Comparison of ENCODE assay signal across 13 mouse cellular contexts in the genomic region with DNA sequence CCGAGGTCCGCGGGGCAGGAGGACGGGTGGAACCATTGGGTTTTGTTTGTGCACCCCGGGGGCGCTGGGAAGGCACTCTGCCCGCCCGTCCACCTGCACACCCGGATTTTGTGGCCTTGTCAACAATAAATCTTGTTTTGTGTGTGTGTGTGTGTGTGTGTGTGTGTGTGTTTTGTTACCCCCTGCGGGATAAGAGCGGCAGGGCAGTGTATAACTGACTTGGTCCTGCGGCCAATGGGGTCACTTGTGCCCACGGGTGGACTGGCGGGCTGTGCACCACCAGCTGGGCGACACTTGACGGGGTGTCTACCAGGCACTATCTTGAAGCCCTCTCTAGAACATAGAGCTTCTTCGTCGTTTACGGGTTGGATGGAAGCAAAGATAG. TPM values are rescaled to one million over a fixed set of nuclear protein-coding genes. Genes with fewer than 3 reads are reported as not detected.
DNase-seq lines count a peak whose midpoint lies in the region; ATAC-seq and TF ChIP-seq lines count a peak whose summit lies in the region.
"Had no signal": no experiment of that assay in that cellular context is flagged by ENCODE, and none has a peak within 500 bp of the region (broad histone marks: within the 10 kb centered on the region; RNA-seq: fewer than 3 reads in every experiment).

No protein-coding gene starts in this region.

- H3K36me3 ChIP-seq in heart, embryonic 11.5 days (ENCODE audit: control insufficient read depth, insufficient read depth, low read length): no peaks in the 10 kb centered on the region
- no peaks in the 10 kb centered on the region for H3K36me3 ChIP-seq in ES-E14 (ENCODE audit: control insufficient read depth, insufficient read depth, low read length, poor library complexity, severe bottlenecking)
- no peaks in the 10 kb centered on the region for H3K36me3 ChIP-seq in forebrain, embryonic 16.5 days (ENCODE audit: control insufficient read depth, insufficient read depth)
- H3K36me3 ChIP-seq in liver, embryonic 13.5 days: no peaks in the 10 kb centered on the region
- H3K36me3 ChIP-seq in thymus, adult 2 months (ENCODE audit: control insufficient read depth, insufficient read depth, low read length): no peaks in the 10 kb centered on the region

- no peak for DNase-seq in heart, postnatal 4 days
- DNase-seq in ES-E14 (ENCODE audit: low read depth, low spot score): no peak
- no peak for DNase-seq in liver, embryonic 13.5 days
- no peak for DNase-seq in right cerebral cortex, adult 18-20 months
- no peak for DNase-seq in thymus, adult 2 months

- in situ Hi-C loops in ES-E14 (cut with MboI; ENCODE audit: low sequenced_read_pairs in 2 of 2, unreplicated experiment in 2 of 2): no loop called here

- peaks cover 3% of the 10 kb centered on the region; the same call in 1 of the 2 replicates for H3K9me3 ChIP-seq in heart, embryonic 11.5 days (replicated peaks; ENCODE audit: control insufficient read depth, low read length)
- no peaks in the 10 kb centered on the region for H3K9me3 ChIP-seq in ES-E14 (ENCODE audit: control insufficient read depth, insufficient read depth, low read depth, low read length)
- H3K9me3 ChIP-seq in forebrain, embryonic 16.5 days (ENCODE audit: control insufficient read depth, low read length): peaks cover 5% of the 10 kb centered on the region; the same call in 1 of the 2 replicates
- H3K9me3 ChIP-seq in liver, embryonic 13.5 days (replicated peaks): no peaks in the 10 kb centered on the region

- peak overlapping the region; percentile 61 for H3K4me2 ChIP-seq in heart, embryonic 11.5 days
- peak overlapping the region; percentile 38 for H3K4me2 ChIP-seq in forebrain, embryonic 16.5 days (ENCODE audit: low read length)
- 0 out of 2 replicates have a peak overlapping the region, but pooled peaks have one; percentile 38 for H3K4me2 ChIP-seq in liver, embryonic 13.5 days

- H3K4me3 ChIP-seq in heart, embryonic 11.5 days (ENCODE audit: low read depth, low read length): peak overlapping the region; percentile 30; the same call in 1 of the 2 replicates
- peak overlapping the region; percentile 52 to 55; a peak in 2 of 4 replicates for H3K4me3 ChIP-seq in ES-E14 (ENCODE audit: insufficient read depth in 1 of 2, low read depth in 1 of 2, low read length in 2 of 2, poor library complexity in 1 of 2, severe bottlenecking in 1 of 2)
- peak overlapping the region; percentile 26; the same call in 1 of the 2 replicates for H3K4me3 ChIP-seq in forebrain, embryonic 16.5 days (replicated peaks; ENCODE audit: low read length)
- peak overlapping the region; percentile 29; the same call in 1 of the 2 replicates for H3K4me3 ChIP-seq in liver, embryonic 13.5 days (replicated peaks)
- H3K4me3 ChIP-seq in thymus, adult 2 months (ENCODE audit: control insufficient read depth, insufficient read depth, low read length): no peak overlapping the region

- H3K4me1 ChIP-seq in heart, embryonic 11.5 days (ENCODE audit: control insufficient read depth, insufficient read depth, low read length): peaks cover 20% of the 10 kb centered on the region
- peaks cover 0 to 11% of the 10 kb centered on the region in 2 experiments; a peak in 1 of 4 replicates for H3K4me1 ChIP-seq in ES-E14 (ENCODE audit: control insufficient read depth in 2 of 2, insufficient read depth in 2 of 2, low read length in 2 of 2, poor library complexity in 1 of 2)
- H3K4me1 ChIP-seq in forebrain, embryonic 16.5 days (replicated peaks; ENCODE audit: control insufficient read depth, insufficient read depth, low read length): peaks cover 31% of the 10 kb centered on the region
- peaks cover 26% of the 10 kb centered on the region for H3K4me1 ChIP-seq in liver, embryonic 13.5 days (replicated peaks)
- 0 out of 2 replicates have a peak, but pooled peaks cover 7% of the 10 kb centered on the region for H3K4me1 ChIP-seq in thymus, adult 2 months (replicated peaks; ENCODE audit: control insufficient read depth, insufficient read depth, low read length)

- WGBS in heart, embryonic 11.5 days (ENCODE audit: insufficient replicate concordance): 4% methylated on average over 19 of the region's 19 CpGs
- under 1% methylated on average over 19 of the region's 19 CpGs for WGBS in forebrain, embryonic 16.5 days
- 4% methylated on average over 19 of the region's 19 CpGs for WGBS in liver, embryonic 13.5 days (ENCODE audit: insufficient replicate concordance)
- WGBS in thymus, adult 2 months: 8% methylated on average over 19 of the region's 19 CpGs

- TF ChIP-seq CTCF in thymus, adult 2 months (IDR thresholded peaks at IDR 0.05; ENCODE audit: borderline replicate concordance, control insufficient read depth, extremely low read depth, insufficient read depth, low read length, poor library complexity): no peak

- no peak overlapping the region for H3K9ac ChIP-seq in heart, embryonic 11.5 days (ENCODE audit: low read depth, low read length)
- H3K9ac ChIP-seq in ES-E14 (ENCODE audit: insufficient read depth, low read depth, low read length, poor library complexity, severe bottlenecking): no peak overlapping the region
- H3K9ac ChIP-seq in forebrain, embryonic 16.5 days (replicated peaks; ENCODE audit: low read depth, low read length): no peak overlapping the region
- H3K9ac ChIP-seq in liver, embryonic 13.5 days: no peak overlapping the region

- no peak overlapping the region for H3K27ac ChIP-seq in heart, embryonic 11.5 days (ENCODE audit: low read depth, low read length)
- H3K27ac ChIP-seq in ES-E14 (ENCODE audit: insufficient read depth, low read depth, low read length, poor library complexity, severe bottlenecking): no peak overlapping the region
- H3K27ac ChIP-seq in forebrain, embryonic 16.5 days (ENCODE audit: low read length): no peak overlapping the region
- no peak overlapping the region for H3K27ac ChIP-seq in liver, embryonic 13.5 days
- no peak overlapping the region for H3K27ac ChIP-seq in thymus, adult 2 months (ENCODE audit: control insufficient read depth, insufficient read depth, low read length)

- ATAC-seq in heart, embryonic 11.5 days (replicated peaks; ENCODE audit: insufficient number of reproducible peaks, low FRiP score, low TSS enrichment): no peak
- no peak for ATAC-seq in forebrain, embryonic 16.5 days
- no peak for ATAC-seq in liver, embryonic 13.5 days (ENCODE audit: low read depth)
- ATAC-seq in megakaryocyte, adult 5-6 weeks (ENCODE audit: poor library complexity, severe bottlenecking): no peak

- peaks cover 94% of the 10 kb centered on the region for H3K27me3 ChIP-seq in heart, embryonic 11.5 days (ENCODE audit: control insufficient read depth, insufficient read depth, low read length)
- peaks cover 79% of the 10 kb centered on the region for H3K27me3 ChIP-seq in forebrain, embryonic 16.5 days (replicated peaks; ENCODE audit: control insufficient read depth, insufficient read depth, low read length)
- H3K27me3 ChIP-seq in liver, embryonic 13.5 days: peaks cover 100% of the 10 kb centered on the region
- H3K27me3 ChIP-seq in thymus, adult 2 months (ENCODE audit: control insufficient read depth, insufficient read depth, low read length): peaks cover 63% of the 10 kb centered on the region
- H3K27me3 ChIP-seq: CH12.LX had no signal

- no peak for TF ChIP-seq POLR2A in thymus, adult 2 months (IDR thresholded peaks at IDR 0.05; ENCODE audit: control insufficient read depth, extremely low read depth, insufficient read depth, low read length, poor library complexity)

TF ChIP-seq in ES-E14, 5 proteins besides CTCF, POLR2A, EP300 and RAD21:
- no peak for TF ChIP-seq ZNF384 (IDR thresholded peaks at IDR 0.05; ENCODE audit: low read depth, low read length)
- TF ChIP-seq CHD2 (IDR thresholded peaks at IDR 0.05; ENCODE audit: low read depth, low read length): no peak
- TF ChIP-seq MAFK (IDR thresholded peaks at IDR 0.05; ENCODE audit: insufficient read depth, low read depth, low read length): no peak
- TF ChIP-seq HCFC1 (IDR thresholded peaks at IDR 0.05; ENCODE audit: borderline replicate concordance, insufficient read depth, low read length): no peak
- no peak for TF ChIP-seq ZC3H11A (IDR thresholded peaks at IDR 0.05; ENCODE audit: borderline replicate concordance, low read depth, low read length)
TF ChIP-seq in ES-E14: peak in this region for 0.

RNA-seq across cellular contexts. Expression of a gene that starts 1.8 kb away (rescaled TPM):
- not detected in 2 replicates for polyA plus RNA-seq in heart, embryonic 11.5 days (2014; fragmentation: Nextera tagmentation; extraction: Ambion mirVana)
- not detected for total RNA-seq in heart, postnatal 4 days (2021)
- 0.48 and 0.54 TPM in 2 replicates for total RNA-seq in ES-E14 (2012; rRNA removed)
- polyA plus RNA-seq in forebrain, embryonic 16.5 days (2015; fragmentation: Nextera tagmentation; extraction: Ambion mirVana): not detected in 2 replicates
- not detected in 2 replicates for polyA plus RNA-seq in liver, embryonic 13.5 days (2015; fragmentation: Nextera tagmentation; extraction: Ambion mirVana)
- total RNA-seq in megakaryocyte, adult 5-6 weeks (2015): not detected in 2 replicates
- not detected in 2 replicates for total RNA-seq in megakaryocyte, adult 5-6 weeks (2017)
- 0.08 TPM in 2 replicates for polyA plus RNA-seq in thymus, adult 2 months (2012; rRNA removed)
- total RNA-seq: CH12.LX; gastrocnemius, adult 18-20 months; left cerebral cortex, adult 18-20 months; neutrophil, adult 5-6 weeks had no signal
- polyA plus RNA-seq: testis, adult 2 months had no signal

RNA-seq across cellular contexts. Expression of a gene that starts 38.6 kb away (rescaled TPM):
- polyA plus RNA-seq in heart, embryonic 11.5 days (2014; fragmentation: Nextera tagmentation; extraction: Ambion mirVana): 632 and 689 TPM in 2 replicates
- total RNA-seq in heart, postnatal 4 days (2021): 100 to 1,000 TPM; 272 to 297 TPM
- total RNA-seq in ES-E14 (2012; rRNA removed): 1,823 and 2,502 TPM in 2 replicates
- polyA plus RNA-seq in forebrain, embryonic 16.5 days (2015; fragmentation: Nextera tagmentation; extraction: Ambion mirVana): 479 and 511 TPM in 2 replicates
- 964 and 1,030 TPM in 2 replicates for polyA plus RNA-seq in liver, embryonic 13.5 days (2015; fragmentation: Nextera tagmentation; extraction: Ambion mirVana)
- 717 and 796 TPM in 2 replicates for total RNA-seq in megakaryocyte, adult 5-6 weeks (2015)
- 1,083 and 1,097 TPM in 2 replicates for total RNA-seq in megakaryocyte, adult 5-6 weeks (2017)
- 166 and 186 TPM in 2 replicates for polyA plus RNA-seq in thymus, adult 2 months (2012; rRNA removed)

RNA-seq across cellular contexts. Expression of a gene that starts 54.4 kb away (rescaled TPM):
- 1.8 and 2.5 TPM in 2 replicates for polyA plus RNA-seq in heart, embryonic 11.5 days (2014; fragmentation: Nextera tagmentation; extraction: Ambion mirVana)
- total RNA-seq in heart, postnatal 4 days (2021): 10 to 100 TPM; 11.1 to 14.1 TPM
- 1.6 and 4.8 TPM in 2 replicates for total RNA-seq in ES-E14 (2012; rRNA removed)
- 3.8 and 4.3 TPM in 2 replicates for polyA plus RNA-seq in forebrain, embryonic 16.5 days (2015; fragmentation: Nextera tagmentation; extraction: Ambion mirVana)
- polyA plus RNA-seq in liver, embryonic 13.5 days (2015; fragmentation: Nextera tagmentation; extraction: Ambion mirVana): 0.33 and 0.37 TPM in 2 replicates
- total RNA-seq in megakaryocyte, adult 5-6 weeks (2015): not detected in 2 replicates
- not detected in 2 replicates for total RNA-seq in megakaryocyte, adult 5-6 weeks (2017)
- polyA plus RNA-seq in thymus, adult 2 months (2012; rRNA removed): 0.15 and 0.23 TPM in 2 replicates
- total RNA-seq: CH12.LX; neutrophil, adult 5-6 weeks had no signal
